Mouse (Mus musculus): ENCODE results near the gene Siah1a.

Siah1a gene

GRCm38 (mm10) chr8:86707873-86708272, 37.9 kb downstream of the Siah1a start:
- no peak for ATAC-seq (ENCODE audit: insufficient number of reproducible peaks, low FRiP score, low TSS enrichment)

- ATAC-seq (ENCODE audit: insufficient number of reproducible peaks, low FRiP score, low TSS enrichment) = no peak
Observed at GRCm38 (mm10) chr8:86706756-86707155, 39.0 kb downstream of the Siah1a start.

GRCm38 (mm10) chr8:86705317-86705716, 40.4 kb downstream of the Siah1a start:
- ATAC-seq (ENCODE audit: insufficient number of reproducible peaks, low FRiP score, low TSS enrichment) = no peak

- ATAC-seq (ENCODE audit: insufficient number of reproducible peaks, low FRiP score, low TSS enrichment) = no peak
Observed at GRCm38 (mm10) chr8:86702453-86702852, 43.3 kb downstream of the Siah1a start.

- ATAC-seq (ENCODE audit: insufficient number of reproducible peaks, low FRiP score, low TSS enrichment) = no peak
Observed at GRCm38 (mm10) chr8:86699471-86699870, 46.3 kb downstream of the Siah1a start.

GRCm38 (mm10) chr8:86698811-86699421, 46.8 kb downstream of the Siah1a start:
- no peak for ATAC-seq (ENCODE audit: insufficient number of reproducible peaks, low FRiP score, low TSS enrichment)

GRCm38 (mm10) chr8:86695703-86696102, 50.0 kb downstream of the Siah1a start:
- ATAC-seq (ENCODE audit: insufficient number of reproducible peaks, low FRiP score, low TSS enrichment) = no peak

- no peak for ATAC-seq (ENCODE audit: insufficient number of reproducible peaks, low FRiP score, low TSS enrichment)
Observed at GRCm38 (mm10) chr8:86694011-86694410, 51.7 kb downstream of the Siah1a start.

GRCm38 (mm10) chr8:86692107-86692506, 53.6 kb downstream of the Siah1a start:
- ATAC-seq (ENCODE audit: insufficient number of reproducible peaks, low FRiP score, low TSS enrichment) = no peak

GRCm38 (mm10) chr8:86686629-86687028, 59.1 kb downstream of the Siah1a start:
- no peak for ATAC-seq (ENCODE audit: insufficient number of reproducible peaks, low FRiP score, low TSS enrichment)

All from cerebellum, adult (tissue).